Mouse (Mus musculus) cerebellum, adult 2 months (tissue): ENCODE results near the gene Abhd4.

Source experiments
- CTCF ChIP-seq: fragments of 200-500 bp; IDR thresholded peaks from 2 replicates; pipeline ENCODE4 v1.5.1; 2011; ENCODE audit warnings: low read depth, mild to moderate bottlenecking, control low read depth, low read length, moderate library complexity, borderline replicate concordance; ENCODE audit not compliant: insufficient read depth
- POLR2A ChIP-seq: fragments of 200-500 bp; IDR thresholded peaks from 2 replicates; pipeline ENCODE4 v1.6.1; 2011; ENCODE audit warnings: low read length, control low read depth, borderline replicate concordance; ENCODE audit not compliant: insufficient read depth

DNA sequence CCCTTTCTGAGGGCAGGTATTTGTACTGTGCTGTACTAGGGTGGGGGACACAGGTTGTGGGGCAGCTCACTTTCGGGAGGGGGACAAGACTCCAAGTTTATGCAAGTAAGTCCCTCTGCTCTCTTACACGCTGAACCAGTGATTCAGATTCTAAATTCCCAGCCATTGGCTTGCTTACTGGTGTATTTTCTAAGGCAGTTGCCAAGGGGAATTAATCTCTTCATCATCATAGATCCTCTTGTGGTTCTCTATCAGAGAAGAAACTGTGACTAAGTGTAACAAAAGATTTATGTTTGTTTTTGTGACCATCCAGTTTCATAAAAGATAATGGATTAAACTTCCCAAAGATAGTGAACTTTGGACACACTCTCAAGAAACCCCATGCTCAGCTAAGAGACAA, 40.3 kb upstream of the Abhd4 start:
- no peak for TF ChIP-seq CTCF
- TF ChIP-seq POLR2A, result no peak
